Mouse (Mus musculus) liver, embryonic 11.5 days (tissue): ENCODE results near the gene Taok3. TPM values are rescaled to one million over a fixed set of nuclear protein-coding genes. Genes with fewer than 3 reads are reported as not detected.

ENCODE experiments used
- ATAC-seq: fragments of 200-750 bp; cut with Nextera tagmentation; replicated peaks from 2 replicates; pipeline ENCODE4 v1.8.0; 2017; ENCODE audit warnings: moderate number of reproducible peaks, mild to moderate bottlenecking, moderate TSS enrichment, moderate library complexity; ENCODE audit not compliant: low FRiP score
- DNase-seq: peaks from one replicate; pipeline ENCODE4 v3.0.0-alpha.2; 2017; ENCODE audit warnings: low spot score
- H3K27ac ChIP-seq: fragments of 300-500 bp; sonication (generic); 2 replicates; pipeline ENCODE4 v1.5.1; 2014; ENCODE audit warnings: mild to moderate bottlenecking, low read depth, low read length, control low read depth
- H3K27me3 ChIP-seq: fragments of 300-500 bp; sonication (generic); replicated peaks from 2 replicates; pipeline ENCODE4 v1.6.1; 2014; ENCODE audit warnings: low read length, mixed read lengths; ENCODE audit not compliant: control insufficient read depth, insufficient read depth
- H3K36me3 ChIP-seq: fragments of 300-500 bp; sonication (generic); 2 replicates; pipeline ENCODE4 v1.6.1; 2014; ENCODE audit warnings: mild to moderate bottlenecking, low read length, moderate library complexity, mixed read lengths; ENCODE audit not compliant: control insufficient read depth, insufficient read depth
- H3K4me1 ChIP-seq: fragments of 300-500 bp; sonication (generic); replicated peaks from 2 replicates; pipeline ENCODE4 v1.6.1; 2014; ENCODE audit warnings: low read length, mixed read lengths; ENCODE audit not compliant: control insufficient read depth, insufficient read depth
- H3K4me2 ChIP-seq: fragments of 300-500 bp; sonication (generic); 2 replicates; pipeline ENCODE4 v1.6.1; 2014; ENCODE audit warnings: mild to moderate bottlenecking, control low read depth, moderate library complexity
- H3K4me3 ChIP-seq: fragments of 300-500 bp; sonication (generic); 2 replicates; pipeline ENCODE4 v1.5.1; 2014; ENCODE audit warnings: low read depth, low read length, control low read depth
- H3K9ac ChIP-seq: fragments of 300-500 bp; sonication (generic); 2 replicates; pipeline ENCODE4 v1.6.1; 2014; ENCODE audit warnings: low read depth, low read length, control low read depth
- H3K9me3 ChIP-seq: fragments of 300-500 bp; sonication (generic); 2 replicates; pipeline ENCODE4 v1.6.1; 2016; ENCODE audit warnings: low read length, inconsistent platforms, mixed read lengths; ENCODE audit not compliant: control insufficient read depth
- WGBS: fragments of 180-500 bp; shearing (Covaris S2); extraction: QIAGEN DNeasy Blood & Tissue Kit; methylation state at CpG from one replicate; pipeline ENCODE4 v1.1.7; 2014; 5-methylcytosine and 5-hydroxymethylcytosine counted together
- polyA plus RNA-seq: library from polyadenylated mRNA; unstranded; fragments of >200 nt; fragmentation: Nextera tagmentation; extraction: Ambion mirVana; gene quantifications from 2 replicates; pipeline ENCODE4 v1.2.1, GENCODE M21; 2014

Gene Taok3
- polyA plus RNA-seq, 1 experiment from 2014 or later = 69.3 TPM

DNA sequence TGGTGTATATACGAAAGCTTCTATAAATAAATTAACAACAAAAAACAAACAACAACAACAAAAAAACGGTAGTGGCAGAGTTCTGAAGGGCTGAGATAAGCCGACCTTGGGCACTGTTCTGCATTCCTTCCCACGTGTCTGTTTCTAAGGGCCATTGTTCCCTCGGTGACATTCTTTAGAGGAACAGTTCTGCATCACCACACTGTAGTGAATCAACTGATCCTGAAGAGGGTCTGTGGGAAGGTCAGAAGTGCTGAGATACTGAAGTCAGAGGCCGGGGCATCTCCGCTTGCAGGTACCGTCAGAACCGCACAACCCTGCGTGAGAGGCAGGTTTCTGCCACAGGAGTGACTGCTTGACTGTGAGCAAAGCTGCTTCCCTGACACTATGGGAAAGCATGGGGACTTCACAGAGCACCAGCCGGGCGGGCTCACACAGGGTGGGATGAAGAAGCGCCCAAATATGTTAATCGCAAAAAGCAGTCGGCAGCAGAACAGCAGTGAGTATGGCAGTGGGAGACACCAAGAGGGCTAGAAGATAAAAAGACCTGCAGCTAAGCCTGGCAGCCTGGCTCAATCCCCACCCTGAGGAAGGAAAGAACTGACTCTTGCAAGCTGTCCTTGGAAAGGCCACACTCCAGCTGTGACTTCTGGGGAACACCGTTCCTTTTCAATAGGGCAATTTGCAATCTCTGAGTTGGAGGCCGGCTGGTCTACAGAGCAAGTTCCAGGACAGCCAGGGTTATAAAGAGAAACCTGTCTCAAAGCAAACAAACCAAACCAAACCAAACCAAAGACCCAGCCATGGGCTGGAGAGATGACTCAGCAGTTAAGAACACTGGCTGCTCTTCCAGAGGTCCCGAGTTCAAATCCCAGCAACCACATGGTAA is 184.0 kb downstream of the Taok3 start:
- no peak for DNase-seq
- Histone ChIP-seq H3K9me3 (no peaks in the 10 kb centered on the region), H3K36me3 (no peaks in the 10 kb centered on the region), H3K27me3 (no peaks in the 10 kb centered on the region), H3K4me3 (no peak overlapping the region), H3K4me1 (no peaks in the 10 kb centered on the region), H3K27ac (no peak overlapping the region), H3K4me2 (no peak overlapping the region), H3K9ac (no peak overlapping the region)
- WGBS = 56% methylated on average over 18 of the region's 18 CpGs
- ATAC-seq = no peak

DNA sequence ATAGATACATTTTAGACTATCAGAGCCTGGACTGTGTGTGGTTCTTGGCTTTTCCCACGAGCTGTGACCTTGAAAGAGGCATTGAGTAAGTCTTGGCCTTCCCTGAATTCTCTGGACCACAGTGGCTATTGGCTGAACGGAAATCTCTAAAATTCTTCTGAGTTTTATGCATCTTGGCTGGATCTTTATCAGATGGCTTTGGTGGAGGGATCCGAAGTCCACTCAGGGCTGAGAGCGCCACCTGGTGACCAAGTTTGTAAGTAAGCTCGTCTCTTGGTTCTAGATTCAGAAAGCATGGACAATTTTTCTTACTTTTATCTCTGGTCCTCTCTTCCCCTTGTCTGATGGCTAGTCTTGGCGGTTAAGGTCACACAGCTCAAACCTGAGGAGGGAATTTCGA is 185.0 kb downstream of the Taok3 start:
- no peak for ATAC-seq

DNA sequence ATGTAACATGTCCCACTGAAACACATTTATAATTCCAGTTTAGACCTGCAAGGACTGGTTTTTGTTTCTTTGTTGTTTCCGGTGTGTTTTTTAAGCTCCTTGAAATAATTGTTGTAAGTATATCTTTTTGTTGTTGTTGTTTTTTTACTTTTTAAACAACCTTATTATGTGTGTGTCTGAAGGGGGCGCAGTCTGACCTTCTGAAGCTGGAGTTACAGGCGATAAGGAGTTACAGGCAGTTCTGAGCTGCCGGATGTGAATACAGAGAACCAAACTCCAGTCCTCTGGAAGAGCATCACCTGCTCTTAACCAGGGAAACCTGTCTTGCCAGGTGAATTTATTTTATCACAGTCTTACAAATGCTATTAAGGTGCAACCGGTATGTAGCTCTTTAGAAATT is 185.8 kb downstream of the Taok3 start:
- no peak overlapping the region for H3K27ac ChIP-seq

More for the DNA sequence above, 185.0 kb downstream of the Taok3 start:
- H3K36me3 ChIP-seq = no peaks in the 10 kb centered on the region
- H3K4me3 ChIP-seq = no peak overlapping the region
- H3K9ac ChIP-seq = no peak overlapping the region
- no peaks in the 10 kb centered on the region for H3K27me3 ChIP-seq
- no peaks in the 10 kb centered on the region for H3K9me3 ChIP-seq
- DNase-seq = no peak
- H3K4me2 ChIP-seq = no peak overlapping the region
- H3K27ac ChIP-seq = no peak overlapping the region
- 62% methylated on average over 7 of the region's 7 CpGs for WGBS
- H3K4me1 ChIP-seq = no peaks in the 10 kb centered on the region

DNA sequence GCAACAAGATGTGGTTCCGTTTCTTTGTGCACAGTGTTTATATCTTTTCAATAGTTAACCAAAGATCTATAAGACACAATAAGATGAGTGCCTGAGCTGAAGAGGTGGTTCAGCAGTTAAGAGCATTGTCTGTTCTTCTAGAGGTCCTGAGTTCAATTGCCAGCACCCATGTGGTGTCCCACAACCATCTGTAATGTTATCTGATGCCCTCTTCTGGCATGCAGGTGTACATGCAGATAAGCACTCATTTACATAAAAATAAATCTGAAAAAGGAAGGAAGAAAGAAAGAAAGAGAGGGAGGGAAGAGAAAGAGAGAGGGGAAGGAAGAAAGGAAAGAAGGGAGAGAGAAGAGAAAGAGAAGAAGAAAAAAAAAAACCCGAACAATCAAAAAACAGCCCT is 186.9 kb downstream of the Taok3 start:
- H3K27me3 ChIP-seq = no peaks in the 10 kb centered on the region
- DNase-seq = no peak
- no peak overlapping the region for H3K27ac ChIP-seq
- no peak for ATAC-seq
- no peak overlapping the region for H3K9ac ChIP-seq
- H3K4me1 ChIP-seq = no peaks in the 10 kb centered on the region
- H3K4me2 ChIP-seq = no peak overlapping the region
- no peak overlapping the region for H3K4me3 ChIP-seq
- H3K9me3 ChIP-seq = no peaks in the 10 kb centered on the region
- H3K36me3 ChIP-seq = no peaks in the 10 kb centered on the region
- WGBS = 86% methylated on average over 2 of the region's 2 CpGs

More for the DNA sequence above, 185.8 kb downstream of the Taok3 start:
- H3K9ac ChIP-seq = no peak overlapping the region
- no peak overlapping the region for H3K4me2 ChIP-seq
- no peak overlapping the region for H3K4me3 ChIP-seq
- ATAC-seq = no peak
- no peaks in the 10 kb centered on the region for H3K27me3 ChIP-seq
- H3K36me3 ChIP-seq = no peaks in the 10 kb centered on the region
- H3K9me3 ChIP-seq = no peaks in the 10 kb centered on the region
- no peaks in the 10 kb centered on the region for H3K4me1 ChIP-seq
- DNase-seq = no peak
- WGBS = 84% methylated on average over 5 of the region's 5 CpGs

DNA sequence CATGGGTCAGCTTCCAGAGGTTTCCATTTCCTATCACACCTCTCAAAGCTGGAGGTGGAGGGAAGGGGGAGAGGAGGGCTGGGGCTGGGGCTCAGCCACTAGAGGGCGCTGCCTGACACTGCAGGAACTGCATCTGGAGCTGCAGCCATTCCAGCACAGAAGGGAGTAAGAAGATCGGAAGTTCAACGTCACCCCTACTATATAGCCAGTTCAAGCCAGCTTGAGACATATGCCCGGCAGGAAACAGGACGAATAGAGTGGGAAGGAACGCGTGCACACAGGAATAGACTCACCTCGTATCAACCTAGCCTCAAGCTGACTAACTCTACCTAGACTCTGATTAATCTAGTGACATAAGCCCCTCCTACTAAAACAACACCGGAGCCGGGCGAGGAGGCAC is 187.8 kb downstream of the Taok3 start:
- Histone ChIP-seq H3K4me1 (no peaks in the 10 kb centered on the region), H3K9me3 (no peaks in the 10 kb centered on the region), H3K27ac (no peak overlapping the region), H3K4me3 (peak overlapping the region; percentile 21; the same call in 1 of the 2 replicates), H3K36me3 (no peaks in the 10 kb centered on the region), H3K4me2 (peak overlapping the region; percentile 40), H3K9ac (no peak overlapping the region), H3K27me3 (no peaks in the 10 kb centered on the region)
- ATAC-seq (peak; percentile 77), DNase-seq (no peak)
- WGBS = 19% methylated on average over 11 of the region's 11 CpGs

DNA sequence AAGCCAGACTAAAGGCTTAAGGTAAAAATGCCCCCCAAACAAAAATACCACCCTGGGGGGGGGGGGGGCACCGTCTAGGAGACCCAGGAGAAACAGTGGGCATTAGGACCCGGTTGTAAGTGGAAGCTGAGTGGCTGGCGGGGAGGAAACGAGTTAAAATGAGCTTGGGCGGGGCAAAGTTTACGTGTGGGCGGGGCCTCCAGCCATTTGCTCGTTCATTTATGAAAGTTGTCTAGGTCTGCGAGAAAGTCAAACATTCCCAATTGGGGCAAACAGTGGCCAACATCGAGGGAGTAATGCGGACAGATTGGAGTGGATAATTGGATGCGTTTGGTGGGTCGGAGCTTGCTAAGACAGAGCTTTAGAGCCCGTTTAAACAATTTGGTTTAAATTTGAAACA is 193.5 kb downstream of the Taok3 start:
- H3K4me2 ChIP-seq = peak overlapping the region; percentile 66
- no peaks in the 10 kb centered on the region for H3K9me3 ChIP-seq
- H3K27ac ChIP-seq = no peak overlapping the region
- no peaks in the 10 kb centered on the region for H3K36me3 ChIP-seq
- ATAC-seq = no peak; the same call in 1 of the 2 replicates
- peaks cover 26% of the 10 kb centered on the region for H3K27me3 ChIP-seq
- peak overlapping the region; percentile 37 for H3K4me3 ChIP-seq
- 0 out of 2 replicates have a peak overlapping the region, but pooled peaks have one; percentile 25 for H3K9ac ChIP-seq
- H3K4me1 ChIP-seq = peaks cover 8% of the 10 kb centered on the region
- 15% methylated on average over 14 of the region's 14 CpGs for WGBS
- DNase-seq = no peak

DNA sequence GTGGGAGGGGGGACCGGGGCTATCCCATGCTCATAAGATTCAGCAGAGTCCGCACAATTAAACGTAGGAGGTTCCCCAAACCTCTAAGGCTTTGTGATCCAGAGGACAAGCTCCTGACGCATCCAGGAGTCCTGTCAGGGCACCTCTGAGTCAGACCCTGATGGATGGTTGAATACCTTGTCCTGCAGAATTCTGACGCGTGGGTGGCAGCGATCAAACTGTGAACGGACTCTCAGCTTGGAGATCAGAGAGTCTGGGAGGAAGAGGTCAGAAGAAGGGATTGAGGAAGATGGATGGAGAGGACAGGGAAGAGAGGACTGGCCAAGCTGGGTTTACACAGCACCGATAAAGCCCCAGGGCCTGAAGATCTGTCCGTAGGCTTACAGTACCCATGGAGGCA is 194.0 kb downstream of the Taok3 start:
- H3K4me2 ChIP-seq = peak overlapping the region; percentile 66
- WGBS = 31% methylated on average over 10 of the region's 10 CpGs
- peaks cover 8% of the 10 kb centered on the region for H3K4me1 ChIP-seq
- H3K9me3 ChIP-seq = no peaks in the 10 kb centered on the region
- H3K9ac ChIP-seq = no peak overlapping the region
- peaks cover 31% of the 10 kb centered on the region for H3K27me3 ChIP-seq
- no peaks in the 10 kb centered on the region for H3K36me3 ChIP-seq
- H3K27ac ChIP-seq = no peak overlapping the region
- ATAC-seq (no peak), DNase-seq (no peak)
- peak overlapping the region; percentile 37 for H3K4me3 ChIP-seq

DNA sequence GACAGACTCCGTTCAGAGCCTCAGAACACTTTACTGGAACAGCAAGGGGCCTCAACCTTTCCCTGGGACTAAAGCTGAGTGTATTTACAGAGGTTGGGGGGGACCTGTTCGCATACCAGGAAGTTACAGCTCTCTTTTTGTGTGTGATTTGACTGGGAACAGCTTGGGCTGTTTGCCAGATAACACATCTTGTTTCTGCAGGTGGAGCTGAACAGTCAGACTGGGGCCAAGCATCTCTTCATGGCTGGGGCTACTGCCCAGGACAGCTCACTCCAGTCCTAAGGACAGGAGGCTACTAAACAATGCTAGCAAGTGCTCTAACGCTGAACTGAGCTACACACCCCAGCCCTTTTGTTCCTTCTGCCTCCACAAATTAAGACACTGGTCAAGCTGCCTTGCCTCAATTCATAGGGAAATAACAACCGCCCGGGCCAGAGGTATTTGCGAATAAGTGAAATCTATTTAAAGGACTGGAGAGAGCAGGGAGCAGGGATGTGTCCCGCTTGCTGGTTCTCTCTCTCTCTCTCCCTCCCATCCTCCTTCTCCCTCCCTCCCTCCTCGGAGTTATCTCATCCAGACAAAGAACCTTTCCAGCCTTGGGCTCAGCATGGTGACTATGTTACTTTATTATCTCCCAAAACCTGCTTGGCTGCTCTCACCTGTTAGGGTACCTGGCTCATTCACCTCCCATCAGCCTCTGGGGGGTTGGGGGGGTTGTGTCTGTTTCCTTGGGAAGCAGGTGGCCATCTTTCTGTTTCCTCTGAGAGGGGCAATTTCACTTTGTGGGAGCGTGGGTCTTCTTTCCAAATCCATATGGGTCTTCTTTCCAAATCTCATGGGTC is 194.9 kb downstream of the Taok3 start:
- Histone ChIP-seq H3K4me3 (no peak overlapping the region), H3K4me2 (no peak overlapping the region), H3K36me3 (no peaks in the 10 kb centered on the region), H3K27ac (no peak overlapping the region), H3K9ac (no peak overlapping the region), H3K4me1 (peaks cover 8% of the 10 kb centered on the region), H3K9me3 (no peaks in the 10 kb centered on the region), H3K27me3 (peaks cover 40% of the 10 kb centered on the region)
- no peak for DNase-seq
- WGBS = 30% methylated on average over 9 of the region's 9 CpGs
- ATAC-seq = no peak
